9 mouse cellular contexts compared by ENCODE assay signal in genomic region chr4:149485825-149486206, GRCm38 (mm10). TPM values are rescaled to one million over a fixed set of nuclear protein-coding genes. Genes with fewer than 3 reads are reported as not detected.
DNase-seq lines count a peak whose midpoint lies in the region; ATAC-seq and TF ChIP-seq lines count a peak whose summit lies in the region.
"Had no signal": no experiment of that assay in that cellular context is flagged by ENCODE, and none has a peak within 500 bp of the region (broad histone marks: within the 10 kb centered on the region; RNA-seq: fewer than 3 reads in every experiment).

No protein-coding gene starts in this region.

- peak overlapping the region; percentile 91 for H3K4me3 ChIP-seq in ES-Bruce4 (ENCODE audit: low read depth, low read length)
- peak overlapping the region; percentile 59 for H3K4me3 ChIP-seq in heart, embryonic 16.5 days (ENCODE audit: low read length)
- peak overlapping the region; percentile 80 for H3K4me3 ChIP-seq in midbrain, embryonic 10.5 days

- peaks cover 33% of the 10 kb centered on the region for H3K36me3 ChIP-seq in ES-Bruce4 (ENCODE audit: control insufficient read depth, insufficient read depth, low read length, poor library complexity, severe bottlenecking)
- H3K36me3 ChIP-seq in heart, embryonic 16.5 days (ENCODE audit: control insufficient read depth, insufficient read depth) = peaks cover 27% of the 10 kb centered on the region
- peaks cover 43% of the 10 kb centered on the region for H3K36me3 ChIP-seq in midbrain, embryonic 10.5 days

- peak; percentile 24 to 75 for DNase-seq in adrenal gland, adult (ENCODE audit: inconsistent age in 2 of 2, low spot score in 1 of 2)
- DNase-seq in adrenal gland, postnatal 25 days = no peak
- peak; percentile 31 for DNase-seq in embryo, embryonic 9.5 days (ENCODE audit: extremely low spot score)
- DNase-seq in kidney, postnatal 4 days = peak; percentile 6 to 34
- no peak for DNase-seq in midbrain, embryonic 10.5 days (ENCODE audit: low spot score)
- DNase-seq in frontal cortex, postnatal 10 days (ENCODE audit: low spot score in 2 of 2) = no peak

- peak overlapping the region; percentile 7; the same call in 1 of the 2 replicates for H3K27ac ChIP-seq in ES-Bruce4 (ENCODE audit: insufficient read depth, low read length)
- peak overlapping the region; percentile 87 for H3K27ac ChIP-seq in heart, embryonic 16.5 days (ENCODE audit: low read length)
- H3K27ac ChIP-seq in midbrain, embryonic 10.5 days (replicated peaks) = peak overlapping the region; percentile 89

- H3K4me1 ChIP-seq in ES-Bruce4 (ENCODE audit: control insufficient read depth, insufficient read depth, low read length) = no peaks in the 10 kb centered on the region
- H3K4me1 ChIP-seq in heart, embryonic 16.5 days (ENCODE audit: control insufficient read depth, insufficient read depth, low read length) = peaks cover 16% of the 10 kb centered on the region
- H3K4me1 ChIP-seq in midbrain, embryonic 10.5 days = peaks cover 31% of the 10 kb centered on the region

- under 1% methylated on average over 10 of the region's 10 CpGs for WGBS in heart, embryonic 16.5 days
- WGBS in midbrain, embryonic 10.5 days = 2% methylated on average over 10 of the region's 10 CpGs

- TF ChIP-seq CTCF in ES-Bruce4 (IDR thresholded peaks at IDR 0.05; ENCODE audit: low read depth, low read length) = no peak

- no peaks in the 10 kb centered on the region for H3K9me3 ChIP-seq in ES-Bruce4 (replicated peaks; ENCODE audit: control insufficient read depth, insufficient read depth, low read length, poor library complexity, severe bottlenecking)
- no peaks in the 10 kb centered on the region for H3K9me3 ChIP-seq in heart, embryonic 16.5 days (replicated peaks; ENCODE audit: control insufficient read depth, low read length)
- H3K9me3 ChIP-seq in midbrain, embryonic 10.5 days (replicated peaks) = no peaks in the 10 kb centered on the region

- TF ChIP-seq EP300 in ES-Bruce4 (IDR thresholded peaks at IDR 0.05; ENCODE audit: insufficient read depth, low read depth, low read length) = no peak

- no peak for TF ChIP-seq POLR2A in ES-Bruce4 (IDR thresholded peaks at IDR 0.05; ENCODE audit: insufficient read depth, low read length)

- no peak for ATAC-seq in heart, embryonic 16.5 days (replicated peaks; ENCODE audit: extremely low read depth, insufficient read depth, low FRiP score)

- H3K4me2 ChIP-seq in heart, embryonic 16.5 days (ENCODE audit: low read depth, low read length) = peak overlapping the region; percentile 80

- no peaks in the 10 kb centered on the region for H3K27me3 ChIP-seq in ES-Bruce4 (ENCODE audit: control insufficient read depth, insufficient read depth, low read length, poor library complexity, severe bottlenecking)
- H3K27me3 ChIP-seq in heart, embryonic 16.5 days (ENCODE audit: control insufficient read depth, insufficient read depth, low read length) = no peaks in the 10 kb centered on the region
- H3K27me3 ChIP-seq in midbrain, embryonic 10.5 days (ENCODE audit: low read depth, poor library complexity, severe bottlenecking) = no peaks in the 10 kb centered on the region

- peak overlapping the region; percentile 66 for H3K9ac ChIP-seq in ES-Bruce4 (ENCODE audit: low read depth, poor library complexity, severe bottlenecking)
- H3K9ac ChIP-seq in heart, embryonic 16.5 days (ENCODE audit: low read length) = peak overlapping the region; percentile 78

RNA-seq across cellular contexts. Expression of gene Lzic, which starts 0.8 kb away (rescaled TPM):
- total RNA-seq in adrenal gland, postnatal 25 days (2021) = 25.8 and 26.5 TPM in 2 replicates
- polyA plus RNA-seq in ES-Bruce4 (2011; ENCODE audit: insufficient read depth, insufficient read length, low read depth, missing spikeins) = 42.6 and 55.2 TPM in 2 replicates
- polyA plus RNA-seq in heart, embryonic 16.5 days (2015; fragmentation: Nextera tagmentation; extraction: Ambion mirVana) = 32.0 and 39.3 TPM in 2 replicates
- 48.5 and 48.9 TPM in 2 replicates for polyA plus RNA-seq in midbrain, embryonic 10.5 days (2016; fragmentation: Nextera tagmentation; extraction: Ambion mirVana)

RNA-seq across cellular contexts. Expression of gene Nmnat1, which starts 0.8 kb away (rescaled TPM):
- total RNA-seq in adrenal gland, postnatal 25 days (2021) = 12.2 and 17.1 TPM in 2 replicates
- 8.5 and 9.7 TPM in 2 replicates for polyA plus RNA-seq in ES-Bruce4 (2011; ENCODE audit: insufficient read depth, insufficient read length, low read depth, missing spikeins)
- polyA plus RNA-seq in heart, embryonic 16.5 days (2015; fragmentation: Nextera tagmentation; extraction: Ambion mirVana) = 13.5 and 15.8 TPM in 2 replicates
- polyA plus RNA-seq in midbrain, embryonic 10.5 days (2016; fragmentation: Nextera tagmentation; extraction: Ambion mirVana) = 16.2 and 18.8 TPM in 2 replicates

RNA-seq across cellular contexts. Expression of gene Tmem274, which starts 8.6 kb away (rescaled TPM):
- total RNA-seq in adrenal gland, postnatal 25 days (2021) = not detected in 2 replicates
- not detected in 2 replicates for polyA plus RNA-seq in ES-Bruce4 (2011; ENCODE audit: insufficient read depth, insufficient read length, low read depth, missing spikeins)
- polyA plus RNA-seq in heart, embryonic 16.5 days (2015; fragmentation: Nextera tagmentation; extraction: Ambion mirVana) = 0.34 and 0.41 TPM in 2 replicates
- polyA plus RNA-seq in midbrain, embryonic 10.5 days (2016; fragmentation: Nextera tagmentation; extraction: Ambion mirVana) = 0.41 and 0.55 TPM in 2 replicates
- total RNA-seq: left cerebral cortex, postnatal 36 days had no signal

RNA-seq across cellular contexts. Expression of gene Rbp7, which starts 31.0 kb away (rescaled TPM):
- 7.0 and 13.4 TPM in 2 replicates for total RNA-seq in adrenal gland, postnatal 25 days (2021)
- 3.5 and 3.6 TPM in 2 replicates for polyA plus RNA-seq in ES-Bruce4 (2011; ENCODE audit: insufficient read depth, insufficient read length, low read depth, missing spikeins)
- 13.0 and 14.6 TPM in 2 replicates for polyA plus RNA-seq in heart, embryonic 16.5 days (2015; fragmentation: Nextera tagmentation; extraction: Ambion mirVana)
- polyA plus RNA-seq in midbrain, embryonic 10.5 days (2016; fragmentation: Nextera tagmentation; extraction: Ambion mirVana) = not detected in 2 replicates

RNA-seq across cellular contexts. Expression of gene Ctnnbip1, which starts 32.2 kb away (rescaled TPM):
- 24.6 and 39.4 TPM in 2 replicates for total RNA-seq in adrenal gland, postnatal 25 days (2021)
- polyA plus RNA-seq in ES-Bruce4 (2011; ENCODE audit: insufficient read depth, insufficient read length, low read depth, missing spikeins) = 14.0 and 14.4 TPM in 2 replicates
- 28.7 and 38.3 TPM in 2 replicates for polyA plus RNA-seq in heart, embryonic 16.5 days (2015; fragmentation: Nextera tagmentation; extraction: Ambion mirVana)
- 54.8 and 56.6 TPM in 2 replicates for polyA plus RNA-seq in midbrain, embryonic 10.5 days (2016; fragmentation: Nextera tagmentation; extraction: Ambion mirVana)

Comparison
In these comparisons a context has a peak if more than half of its experiments do, and no peak if none do; other contexts are left out.
1. DNase-seq: peak in adrenal gland, adult (2 of 2), embryo, embryonic 9.5 days (single experiment) and kidney, postnatal 4 days (2 of 2); none in adrenal gland, postnatal 25 days (single experiment), midbrain, embryonic 10.5 days (single experiment) and frontal cortex, postnatal 10 days (0 of 2).
2. H3K27ac ChIP-seq: peak in every context shown above with its lines; median percentile 89 in midbrain, embryonic 10.5 days; 87 in heart, embryonic 16.5 days; 7 in ES-Bruce4.
3. Peak in every context shown above with its lines, with median percentiles within 50 percentile points of each other: H3K4me3 ChIP-seq.